Mouse (Mus musculus) stomach, embryonic 14.5 days (tissue): ENCODE measurements around the gene Zdhhc24. TPM values are rescaled to one million over a fixed set of nuclear protein-coding genes. Genes with fewer than 3 reads are reported as not detected.
"Not testable (repeated sequence)": the region's sequence is repeated elsewhere in the genome, so short reads cannot be mapped to it uniquely, and the experiment has no call there.

Source experiments
- ATAC-seq: fragments of 200-750 bp; cut with Nextera tagmentation; 2 replicates; pipeline ENCODE4 v1.8.0; 2017; ENCODE audit warnings: low read depth, moderate TSS enrichment; ENCODE audit not compliant: insufficient number of reproducible peaks, insufficient read depth, low FRiP score
- H3K27ac ChIP-seq: fragments of 300-500 bp; sonication (generic); 2 replicates; pipeline ENCODE4 v1.5.1; 2014; ENCODE audit warnings: mild to moderate bottlenecking, low read length, moderate library complexity, mixed read lengths
- H3K27me3 ChIP-seq: fragments of 300-500 bp; sonication (generic); 2 replicates; pipeline ENCODE4 v1.6.1; 2014; ENCODE audit warnings: low read length, control low read depth, mixed read lengths; ENCODE audit not compliant: control insufficient read depth, insufficient read depth
- H3K36me3 ChIP-seq: fragments of 300-500 bp; sonication (generic); 2 replicates; pipeline ENCODE4 v1.6.1; 2014; ENCODE audit warnings: mild to moderate bottlenecking, control low read depth, low read length, moderate library complexity, mixed read lengths; ENCODE audit not compliant: control insufficient read depth, insufficient read depth
- H3K4me1 ChIP-seq: fragments of 300-500 bp; sonication (generic); 2 replicates; pipeline ENCODE4 v1.6.1; 2014; ENCODE audit warnings: low read length, control low read depth, mixed read lengths; ENCODE audit not compliant: control insufficient read depth, insufficient read depth
- H3K4me2 ChIP-seq: fragments of 300-500 bp; sonication (generic); replicated peaks from 2 replicates; pipeline ENCODE4 v1.6.1; 2014; ENCODE audit warnings: low read depth, low read length, control low read depth
- H3K4me3 ChIP-seq: fragments of 300-500 bp; sonication (generic); 2 replicates; pipeline ENCODE4 v1.5.1; 2014; ENCODE audit warnings: low read depth, low read length, control low read depth
- H3K9ac ChIP-seq: fragments of 300-500 bp; sonication (generic); replicated peaks from 2 replicates; pipeline ENCODE4 v1.6.1; 2014; ENCODE audit warnings: low read depth, mild to moderate bottlenecking, control low read depth, low read length, moderate library complexity, mixed read lengths
- H3K9me3 ChIP-seq: fragments of 300-500 bp; sonication (generic); 2 replicates; pipeline ENCODE4 v1.6.1; 2016; ENCODE audit warnings: low read depth, low read length, control low read depth; ENCODE audit not compliant: control insufficient read depth
- WGBS: fragments of 180-500 bp; shearing (Covaris S2); extraction: QIAGEN DNeasy Blood & Tissue Kit; methylation state at CpG from one replicate; pipeline ENCODE4 v1.1.7; 2014; 5-methylcytosine and 5-hydroxymethylcytosine counted together
- polyA plus RNA-seq: library from polyadenylated mRNA; unstranded; fragments of >200 nt; fragmentation: Nextera tagmentation; extraction: Ambion mirVana; gene quantifications from 2 replicates; pipeline ENCODE4 v1.2.1, GENCODE M21; 2014

Zdhhc24 gene
- polyA plus RNA-seq, 1 experiment from 2014 or later: 10.2 TPM

DNA sequence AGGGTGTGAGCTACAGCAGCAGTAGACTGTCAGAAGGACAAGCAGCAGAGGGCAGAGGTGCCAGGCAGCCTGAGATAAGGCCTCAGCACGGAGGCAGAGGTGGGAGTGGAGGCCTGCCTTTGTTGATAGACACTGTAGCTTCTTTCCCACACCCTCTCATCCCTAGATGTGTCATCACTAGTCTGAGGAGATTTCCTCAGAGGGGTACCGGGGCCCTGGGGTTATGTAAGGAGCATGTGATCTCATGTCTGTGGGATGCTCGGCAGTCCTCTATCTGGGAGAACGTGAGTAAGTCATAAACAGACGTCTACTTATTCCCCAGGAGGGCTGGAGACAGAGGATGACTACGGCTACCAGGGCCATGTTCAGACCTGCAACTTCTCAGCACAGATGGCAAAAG is 19.4 kb upstream of the Zdhhc24 start:
- H3K36me3 ChIP-seq: no peaks in the 10 kb centered on the region
- no peak overlapping the region for H3K4me3 ChIP-seq
- H3K27ac ChIP-seq: no peak overlapping the region
- peaks cover 5% of the 10 kb centered on the region for H3K4me1 ChIP-seq
- no peak overlapping the region for H3K9ac ChIP-seq
- ATAC-seq: peak; percentile 64; the same call in 1 of the 2 replicates
- no peaks in the 10 kb centered on the region for H3K9me3 ChIP-seq
- no peaks in the 10 kb centered on the region for H3K27me3 ChIP-seq
- no peak overlapping the region for H3K4me2 ChIP-seq
- 64% methylated on average over 6 of the region's 6 CpGs for WGBS

DNA sequence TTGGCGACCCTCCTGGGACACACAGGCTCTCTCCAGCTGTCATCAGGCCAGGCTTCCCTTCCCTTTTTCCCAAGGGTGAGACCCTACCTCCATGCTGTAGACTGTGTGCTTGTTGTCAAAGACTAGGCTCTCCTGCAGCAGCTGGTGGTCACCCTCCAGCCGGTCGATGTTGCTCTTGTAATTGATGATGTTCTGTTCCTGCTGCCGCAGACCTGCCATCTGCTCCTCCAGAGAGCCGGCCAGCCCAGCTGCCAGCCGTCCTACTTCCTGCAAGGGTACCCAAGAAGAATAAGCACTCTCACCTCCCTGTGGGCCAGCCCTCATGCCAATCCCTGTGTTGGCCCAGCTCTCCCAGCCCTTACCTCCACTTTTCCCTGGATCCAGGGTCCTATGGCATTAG is 15.4 kb upstream of the Zdhhc24 start:
- 60% methylated on average over 6 of the region's 6 CpGs for WGBS
- Histone ChIP-seq H3K36me3 (no peaks in the 10 kb centered on the region), H3K4me3 (no peak overlapping the region), H3K4me2 (no peak overlapping the region), H3K4me1 (no peaks in the 10 kb centered on the region), H3K27me3 (no peaks in the 10 kb centered on the region), H3K9ac (no peak overlapping the region), H3K27ac (no peak overlapping the region), H3K9me3 (no peaks in the 10 kb centered on the region)
- no peak for ATAC-seq

- Histone ChIP-seq H3K27me3 (no peaks in the 10 kb centered on the region), H3K9ac (no peak overlapping the region), H3K9me3 (no peaks in the 10 kb centered on the region), H3K4me2 (no peak overlapping the region), H3K36me3 (no peaks in the 10 kb centered on the region), H3K27ac (no peak overlapping the region), H3K4me3 (no peak overlapping the region), H3K4me1 (no peaks in the 10 kb centered on the region)
- no peak; the same call in 1 of the 2 replicates for ATAC-seq
- 4% methylated on average over 17 of the region's 17 CpGs for WGBS
These were observed 13.3 kb upstream of the Zdhhc24 start for GRCm38 (mm10) chr19:4865147-4865546.

DNA sequence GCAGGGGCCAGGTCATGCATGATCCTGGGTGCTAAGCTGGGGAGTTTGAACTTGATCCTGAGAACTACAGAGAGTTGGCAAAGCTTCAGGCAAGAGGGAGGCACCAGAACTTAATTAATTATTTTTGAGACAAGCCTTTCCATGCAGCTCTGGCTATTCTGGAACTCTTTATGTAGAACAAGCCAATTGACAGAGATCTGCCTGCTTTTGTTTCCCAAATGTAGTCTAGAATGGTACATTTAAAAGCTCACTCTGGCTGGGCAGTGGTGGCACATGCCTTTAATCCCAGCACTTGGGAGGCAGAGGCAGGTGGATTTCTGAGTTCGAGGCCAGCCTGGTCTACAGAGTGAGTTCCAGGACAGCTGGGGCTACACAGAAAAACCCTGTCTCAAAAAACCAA is 3.9 kb upstream of the Zdhhc24 start:
- not testable (repeated sequence) for H3K4me3 ChIP-seq, H3K27ac ChIP-seq, H3K36me3 ChIP-seq, H3K4me1 ChIP-seq, H3K9me3 ChIP-seq, H3K27me3 ChIP-seq, H3K9ac ChIP-seq, ATAC-seq, H3K4me2 ChIP-seq
- WGBS: 92% methylated on average over 1 of the region's 1 CpGs

GRCm38 (mm10) chr19:4876241-4876640 is 2.2 kb upstream of the Zdhhc24 start:
- Histone ChIP-seq H3K9ac (no peak overlapping the region), H3K36me3 (no peaks in the 10 kb centered on the region), H3K4me3 (no peak overlapping the region), H3K9me3 (no peaks in the 10 kb centered on the region), H3K27ac (no peak overlapping the region), H3K4me2 (no peak overlapping the region), H3K4me1 (0 out of 2 replicates have a peak, but pooled peaks cover 7% of the 10 kb centered on the region), H3K27me3 (no peaks in the 10 kb centered on the region)
- 60% methylated on average over 3 of the region's 4 CpGs for WGBS
- no peak for ATAC-seq

- 69% methylated on average over 3 of the region's 3 CpGs for WGBS
These were observed 1.7 kb upstream of the Zdhhc24 start for GRCm38 (mm10) chr19:4876755-4877154.

DNA sequence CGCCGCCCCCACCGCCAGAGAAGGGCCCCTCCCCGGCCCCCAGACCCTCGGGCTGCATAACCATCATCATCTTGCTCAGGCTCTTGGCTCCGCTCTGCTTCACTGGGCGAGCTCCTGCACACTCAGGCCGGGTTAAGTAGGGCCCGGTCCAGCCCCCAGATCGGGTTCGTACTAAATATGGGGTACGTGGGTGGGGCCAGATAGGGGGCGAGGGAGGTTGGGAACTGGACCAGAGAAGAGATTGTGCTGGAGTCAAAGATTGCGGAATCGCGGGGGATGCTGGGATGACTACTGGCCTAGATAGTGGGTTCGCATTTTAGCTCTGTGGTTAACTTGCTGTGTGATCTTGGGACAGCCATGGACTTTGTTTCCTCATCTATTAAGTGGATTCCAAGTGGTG is 683 bp upstream of the Zdhhc24 start, which contains the start of gene Actn3:
TSS of gene Actn3 (minus strand) at position 125 of the 400 bp plus-strand sequence.
- Histone ChIP-seq H3K4me2 (peak within 1 kb of the TSS; percentile 89), H3K9me3 (no peaks in the 10 kb centered on the region), H3K9ac (peak within 1 kb of the TSS; percentile 64), H3K27ac (peak within 1 kb of the TSS; percentile 39), H3K4me1 (0 out of 2 replicates have a peak, but pooled peaks cover 7% of the 10 kb centered on the region), H3K27me3 (no peaks in the 10 kb centered on the region), H3K36me3 (no peaks in the 10 kb centered on the region; the same call in 1 of the 2 replicates), H3K4me3 (peak within 1 kb of the TSS; percentile 95)
- no peak for ATAC-seq
- WGBS: 4% methylated on average over 17 of the region's 17 CpGs

More at GRCm38 (mm10) chr19:4876755-4877154, 1.7 kb upstream of the Zdhhc24 start:
- Histone ChIP-seq H3K36me3 (no peaks in the 10 kb centered on the region), H3K9me3 (no peaks in the 10 kb centered on the region), H3K4me1 (0 out of 2 replicates have a peak, but pooled peaks cover 7% of the 10 kb centered on the region), H3K27me3 (no peaks in the 10 kb centered on the region), H3K9ac (no peak overlapping the region), H3K4me3 (no peak overlapping the region), H3K4me2 (no peak overlapping the region), H3K27ac (no peak overlapping the region)
- no peak for ATAC-seq

GRCm38 (mm10) chr19:4879324-4879703 is 846 bp downstream of the Zdhhc24 start:
- WGBS: 59% methylated on average over 10 of the region's 10 CpGs
- Histone ChIP-seq H3K4me1 (0 out of 2 replicates have a peak, but pooled peaks cover 7% of the 10 kb centered on the region), H3K9ac (peak overlapping the region; percentile 64; the same call in 1 of the 2 replicates), H3K4me3 (peak overlapping the region; percentile 95), H3K4me2 (peak overlapping the region; percentile 89), H3K36me3 (no peaks in the 10 kb centered on the region; the same call in 1 of the 2 replicates), H3K27ac (no peak overlapping the region), H3K27me3 (no peaks in the 10 kb centered on the region), H3K9me3 (no peaks in the 10 kb centered on the region)
- ATAC-seq: no peak

- Histone ChIP-seq H3K27me3 (no peaks in the 10 kb centered on the region), H3K4me2 (no peak overlapping the region), H3K9me3 (no peaks in the 10 kb centered on the region), H3K9ac (no peak overlapping the region), H3K27ac (no peak overlapping the region), H3K36me3 (no peaks in the 10 kb centered on the region; the same call in 1 of the 2 replicates), H3K4me1 (0 out of 2 replicates have a peak, but pooled peaks cover 5% of the 10 kb centered on the region), H3K4me3 (no peak overlapping the region)
- 78% methylated on average over 4 of the region's 4 CpGs for WGBS
- ATAC-seq: no peak
These were observed 5.5 kb downstream of the Zdhhc24 start for GRCm38 (mm10) chr19:4883961-4884360.
